Mouse (Mus musculus): ENCODE measurements around the gene Slc11a2. TPM values are rescaled to one million over a fixed set of nuclear protein-coding genes. Genes with fewer than 3 reads are reported as not detected.

Gene Slc11a2
- not detected in 2 replicates for polyA plus RNA-seq (2012; ENCODE audit: insufficient read depth, insufficient read length, low replicate concordance, missing spikeins)

DNA sequence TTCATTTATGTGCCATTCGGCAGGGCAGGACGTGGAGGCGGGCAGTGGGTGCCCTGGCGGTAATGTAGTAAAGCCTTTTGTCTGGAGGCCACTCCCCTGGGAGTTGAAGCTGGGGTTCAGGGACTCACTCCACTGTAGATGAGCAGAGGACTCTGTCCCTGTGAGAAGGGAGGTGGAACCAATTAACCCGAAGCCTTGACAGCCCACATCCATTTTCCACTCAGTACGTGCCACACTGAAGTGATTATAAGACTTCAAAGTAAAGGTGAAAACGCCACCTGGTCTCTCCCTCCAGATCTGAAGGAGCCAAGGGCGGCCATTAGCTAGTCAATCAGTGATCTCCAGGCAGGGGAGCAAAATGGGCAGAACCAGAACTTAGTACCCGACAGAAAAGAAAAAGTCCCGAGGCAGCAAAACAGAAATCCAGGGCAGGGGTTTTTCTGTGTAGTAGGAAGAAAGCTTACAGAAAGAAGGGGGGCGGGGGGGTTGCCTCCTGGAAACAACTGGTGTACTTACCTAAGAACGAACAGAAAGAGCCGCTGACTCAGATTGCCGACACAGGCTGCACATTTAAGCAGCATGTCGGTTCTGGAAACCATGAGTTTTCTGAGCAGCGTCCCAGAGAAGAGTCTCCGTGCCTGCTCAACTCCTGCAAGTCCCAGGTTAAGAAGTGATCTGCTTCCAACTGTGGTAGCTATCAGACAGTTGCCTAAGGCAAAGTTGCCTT, at the start of gene Slc11a2:
Slc11a2 (minus strand) TSS at position 677 of the 727 bp plus-strand sequence.
- WGBS = 28% methylated on average over 17 of the region's 17 CpGs
- Histone ChIP-seq H3K4me1 (ENCODE audit: control insufficient read depth, insufficient read depth, low read length) (peaks cover 18% of the 10 kb centered on the region), H3K4me3 (ENCODE audit: insufficient read depth, low read depth, low read length) (no peak within 1 kb of the TSS), H3K27ac (ENCODE audit: insufficient read depth, low read depth, low read length) (no peak within 1 kb of the TSS)
- no peak for TF ChIP-seq CTCF (IDR thresholded peaks at IDR 0.05; ENCODE audit: insufficient read depth, low read depth, low read length)
- no peak for TF ChIP-seq POLR2A (IDR thresholded peaks at IDR 0.05; ENCODE audit: insufficient read depth, low read depth, low read length)

DNA sequence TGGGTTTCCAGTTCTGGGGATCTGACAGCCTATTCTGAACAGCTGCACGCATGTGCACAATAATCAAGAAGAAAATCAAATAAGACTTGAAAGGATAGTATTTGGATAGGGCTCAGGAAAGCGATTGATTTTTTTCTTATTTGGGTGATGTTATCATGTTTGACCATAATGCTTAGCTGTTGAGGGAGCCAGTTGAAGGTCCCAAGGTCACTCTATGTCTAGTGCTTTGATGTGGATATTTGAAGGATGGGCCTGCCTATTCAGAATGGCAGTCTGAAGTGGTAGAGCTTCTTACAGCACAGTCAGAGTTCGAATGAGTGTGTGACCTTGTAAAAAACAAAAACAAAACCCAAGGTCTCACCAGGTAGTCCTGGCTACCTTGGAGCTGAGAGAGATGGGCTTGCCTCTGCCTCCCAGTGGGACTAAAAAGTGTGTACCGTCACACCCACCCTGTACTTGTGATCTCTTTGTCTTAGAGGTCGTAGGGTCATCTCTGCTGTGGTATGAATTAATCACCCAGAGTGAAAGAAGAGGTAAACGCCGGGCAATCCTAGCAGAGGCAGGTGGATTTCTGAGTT, 49.1 kb upstream of the Slc11a2 start:
- peaks cover 6% of the 10 kb centered on the region; the same call in 1 of the 2 replicates for H3K4me1 ChIP-seq (ENCODE audit: control insufficient read depth, insufficient read depth, low read length)
- 85% methylated on average over 7 of the region's 7 CpGs for WGBS
- no peak overlapping the region for H3K4me3 ChIP-seq (ENCODE audit: insufficient read depth, low read depth, low read length)
- TF ChIP-seq POLR2A (IDR thresholded peaks at IDR 0.05; ENCODE audit: insufficient read depth, low read depth, low read length) (no peak), CTCF (IDR thresholded peaks at IDR 0.05; ENCODE audit: insufficient read depth, low read depth, low read length) (no peak)
- no peak overlapping the region for H3K27ac ChIP-seq (ENCODE audit: insufficient read depth, low read depth, low read length)

DNA sequence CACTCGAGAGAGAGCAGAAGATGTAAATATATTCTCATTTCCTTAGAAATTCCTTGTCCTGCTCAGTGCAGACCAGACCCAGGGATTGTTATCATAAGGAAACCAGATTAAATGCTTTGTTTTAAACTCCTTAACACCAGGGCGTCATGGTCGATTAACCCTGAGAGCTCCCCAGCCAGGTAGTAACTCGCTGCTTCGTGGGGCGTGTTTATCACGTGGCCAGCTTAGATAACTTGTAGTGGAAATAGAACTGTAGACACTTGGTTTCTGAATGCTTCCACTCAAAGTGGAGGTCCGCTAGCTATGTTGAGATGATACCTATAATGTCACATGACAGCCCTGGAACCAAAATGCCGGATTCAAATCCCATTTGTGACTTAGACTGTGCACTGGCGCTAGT, 45.2 kb upstream of the Slc11a2 start:
- no peak overlapping the region for H3K27ac ChIP-seq (ENCODE audit: insufficient read depth, low read depth, low read length)
- no peak overlapping the region for H3K4me3 ChIP-seq (ENCODE audit: insufficient read depth, low read depth, low read length)
- H3K4me1 ChIP-seq (ENCODE audit: control insufficient read depth, insufficient read depth, low read length) = peaks cover 16% of the 10 kb centered on the region
- WGBS = 61% methylated on average over 10 of the region's 10 CpGs
- no peak for TF ChIP-seq POLR2A (IDR thresholded peaks at IDR 0.05; ENCODE audit: insufficient read depth, low read depth, low read length)
- TF ChIP-seq CTCF (IDR thresholded peaks at IDR 0.05; ENCODE audit: insufficient read depth, low read depth, low read length) = no peak

DNA sequence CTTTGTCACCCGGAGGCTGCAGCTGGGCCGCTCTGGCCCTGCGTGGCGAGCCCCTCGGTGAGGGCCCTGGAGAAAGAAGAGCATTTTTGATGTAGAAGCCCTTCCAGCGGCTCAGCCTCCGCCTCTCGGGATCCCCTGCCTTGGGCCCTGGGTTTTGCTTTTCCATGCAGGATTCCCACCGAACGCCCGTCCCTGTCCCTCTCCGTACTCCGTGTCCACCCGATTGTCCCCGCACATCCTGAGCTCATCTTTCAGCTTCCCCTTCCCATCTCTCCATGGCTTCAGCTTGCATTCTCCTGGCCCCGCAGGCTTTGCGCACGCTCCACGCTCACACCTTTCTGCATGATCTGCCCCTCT, 44.3 kb upstream of the Slc11a2 start:
- H3K4me1 ChIP-seq (ENCODE audit: control insufficient read depth, insufficient read depth, low read length) = peaks cover 16% of the 10 kb centered on the region
- WGBS = 1% methylated on average over 19 of the region's 19 CpGs
- H3K4me3 ChIP-seq (ENCODE audit: insufficient read depth, low read depth, low read length) = peak overlapping the region; percentile 90
- no peak overlapping the region for H3K27ac ChIP-seq (ENCODE audit: insufficient read depth, low read depth, low read length)
- TF ChIP-seq CTCF (IDR thresholded peaks at IDR 0.05; ENCODE audit: insufficient read depth, low read depth, low read length) = no peak
- no peak for TF ChIP-seq POLR2A (IDR thresholded peaks at IDR 0.05; ENCODE audit: insufficient read depth, low read depth, low read length)

DNA sequence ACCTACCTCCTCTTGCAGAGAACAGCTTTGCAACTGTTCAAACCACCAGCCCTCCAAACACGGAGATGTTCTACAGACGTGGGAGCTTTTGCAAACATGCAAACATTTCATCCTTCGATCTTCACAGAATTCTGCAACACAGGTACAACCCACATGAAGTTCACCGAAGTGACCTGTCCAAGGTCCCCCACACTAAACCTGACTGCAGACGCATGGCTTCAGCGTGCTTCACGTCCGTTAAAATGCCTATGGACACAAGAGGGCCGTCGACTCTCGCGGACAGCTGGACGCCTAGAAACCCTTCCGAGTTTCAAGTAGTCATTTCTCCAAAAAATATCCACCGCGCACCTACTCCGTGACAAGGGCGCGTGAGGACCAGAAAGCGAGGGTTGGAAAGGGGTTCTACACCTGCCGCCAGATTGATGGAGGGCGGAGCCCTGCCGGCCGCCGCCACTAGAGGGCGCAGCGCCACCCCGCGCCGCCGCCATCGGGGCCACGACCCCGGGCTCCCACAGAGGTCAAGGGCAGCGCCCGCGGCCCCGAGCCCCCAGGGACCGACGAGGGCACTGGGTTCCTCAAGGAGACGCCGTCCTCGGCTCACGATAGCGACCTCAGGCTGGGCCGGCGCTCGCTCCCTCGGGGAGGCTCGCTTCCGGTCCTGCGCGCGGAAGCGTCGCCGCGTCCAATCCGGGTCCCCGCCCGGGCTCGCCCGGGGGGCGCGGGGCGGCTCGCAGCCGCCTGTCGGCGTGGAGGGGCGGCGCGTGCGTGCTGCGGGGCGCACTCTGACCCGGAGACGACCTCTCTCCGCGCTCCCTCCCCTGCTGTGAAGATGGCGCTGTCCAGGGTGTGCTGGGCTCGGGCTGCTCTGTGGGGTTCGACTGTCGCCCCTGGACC, 43.7 kb upstream of the Slc11a2 start, which contains the start of gene Letmd1:
Letmd1 (plus strand) TSS at position 729 of the 894 bp plus-strand sequence.
- TF ChIP-seq POLR2A (IDR thresholded peaks at IDR 0.05; ENCODE audit: insufficient read depth, low read depth, low read length) (peak; percentile 89), CTCF (IDR thresholded peaks at IDR 0.05; ENCODE audit: insufficient read depth, low read depth, low read length) (peak; percentile 100)
- peak within 1 kb of the TSS; percentile 90 for H3K4me3 ChIP-seq (ENCODE audit: insufficient read depth, low read depth, low read length)
- WGBS = under 1% methylated on average over 84 of the region's 84 CpGs
- peak within 1 kb of the TSS; percentile 84 for H3K27ac ChIP-seq (ENCODE audit: insufficient read depth, low read depth, low read length)
- H3K4me1 ChIP-seq (ENCODE audit: control insufficient read depth, insufficient read depth, low read length) = peaks cover 16% of the 10 kb centered on the region

DNA sequence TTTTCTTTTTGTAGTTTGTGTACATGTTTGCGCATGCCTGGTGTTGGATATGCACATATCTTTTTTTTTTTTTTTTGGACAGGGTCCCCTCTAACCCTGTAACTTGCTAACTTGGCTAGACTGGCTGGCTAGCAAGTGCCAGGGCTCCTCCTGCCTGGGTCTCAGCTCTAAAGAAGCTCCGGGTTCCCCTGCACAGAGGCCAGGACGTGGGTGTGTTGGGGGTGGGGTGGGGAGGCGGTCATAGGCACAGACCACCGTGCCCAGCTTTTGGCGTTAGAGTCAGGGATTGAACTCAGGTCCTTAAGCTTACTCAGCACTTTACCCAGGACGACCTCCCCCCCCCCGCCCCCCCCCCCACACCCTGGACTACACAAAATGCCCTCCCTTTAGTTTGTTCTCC, 42.9 kb upstream of the Slc11a2 start:
- H3K4me1 ChIP-seq (ENCODE audit: control insufficient read depth, insufficient read depth, low read length) = peaks cover 16% of the 10 kb centered on the region
- 20% methylated on average over 8 of the region's 8 CpGs for WGBS
- TF ChIP-seq POLR2A (IDR thresholded peaks at IDR 0.05; ENCODE audit: insufficient read depth, low read depth, low read length) = no peak
- no peak for TF ChIP-seq CTCF (IDR thresholded peaks at IDR 0.05; ENCODE audit: insufficient read depth, low read depth, low read length)
- H3K27ac ChIP-seq (ENCODE audit: insufficient read depth, low read depth, low read length) = no peak overlapping the region
- peak overlapping the region; percentile 90 for H3K4me3 ChIP-seq (ENCODE audit: insufficient read depth, low read depth, low read length)

DNA sequence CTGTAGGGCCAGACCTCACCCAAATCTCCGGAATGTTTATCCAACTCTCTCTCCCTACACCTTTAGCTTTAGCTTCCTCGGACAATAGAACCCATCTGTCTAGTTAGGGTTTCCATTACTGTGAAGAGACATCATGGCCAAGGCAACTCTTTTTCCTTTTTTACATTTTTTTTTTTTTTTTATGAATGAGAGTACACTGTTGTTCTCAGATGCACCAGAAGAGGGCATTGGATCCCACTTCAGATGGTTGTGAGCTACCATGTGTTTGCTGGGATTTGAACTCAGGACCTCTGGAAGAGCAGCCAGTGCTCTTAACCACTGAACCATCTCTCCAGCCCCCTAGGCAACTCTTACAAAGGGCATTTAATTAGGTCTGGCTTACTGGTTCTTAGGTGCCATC, 40.6 kb upstream of the Slc11a2 start:
- 81% methylated on average over 2 of the region's 2 CpGs for WGBS
- TF ChIP-seq POLR2A (IDR thresholded peaks at IDR 0.05; ENCODE audit: insufficient read depth, low read depth, low read length) (no peak), CTCF (IDR thresholded peaks at IDR 0.05; ENCODE audit: insufficient read depth, low read depth, low read length) (no peak)
- H3K27ac ChIP-seq (ENCODE audit: insufficient read depth, low read depth, low read length) = no peak overlapping the region
- peaks cover 22% of the 10 kb centered on the region for H3K4me1 ChIP-seq (ENCODE audit: control insufficient read depth, insufficient read depth, low read length)
- no peak overlapping the region for H3K4me3 ChIP-seq (ENCODE audit: insufficient read depth, low read depth, low read length)

DNA sequence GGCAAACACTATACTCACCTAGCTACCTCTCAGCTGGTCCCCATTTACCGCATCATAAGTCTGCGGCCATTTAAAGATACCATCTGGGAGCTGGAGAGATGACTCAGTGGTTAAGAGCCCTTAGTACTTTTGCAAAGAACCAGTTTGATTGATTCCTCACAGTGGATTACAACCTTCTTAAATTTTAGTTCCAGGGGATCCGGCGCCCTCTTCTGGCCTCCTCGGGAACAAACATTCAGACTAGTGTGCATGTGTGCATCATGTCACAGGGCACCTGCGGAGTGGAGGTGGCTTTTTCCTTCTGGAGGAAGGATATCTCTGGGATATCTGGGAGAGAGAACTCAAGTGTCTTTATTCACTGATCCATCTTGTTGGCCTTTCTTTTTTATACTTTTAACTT, 38.8 kb upstream of the Slc11a2 start:
- Histone ChIP-seq H3K4me1 (ENCODE audit: control insufficient read depth, insufficient read depth, low read length) (peaks cover 16% of the 10 kb centered on the region), H3K4me3 (ENCODE audit: insufficient read depth, low read depth, low read length) (no peak overlapping the region), H3K27ac (ENCODE audit: insufficient read depth, low read depth, low read length) (no peak overlapping the region)
- TF ChIP-seq CTCF (IDR thresholded peaks at IDR 0.05; ENCODE audit: insufficient read depth, low read depth, low read length) = 0 out of 2 replicates have a peak, but pooled peaks have one; percentile 29
- no peak for TF ChIP-seq POLR2A (IDR thresholded peaks at IDR 0.05; ENCODE audit: insufficient read depth, low read depth, low read length)
- 22% methylated on average over 6 of the region's 6 CpGs for WGBS

Data from olfactory bulb, adult 2 months (tissue).